Mouse (Mus musculus) ES-E14 (cell line): Measurements from ENCODE around the gene Apopt1. TPM values are rescaled to one million over a fixed set of nuclear protein-coding genes. Genes with fewer than 3 reads are reported as not detected.

Experiments used
- DNase-seq: peaks from one replicate; pipeline ENCODE4 v3.0.0-alpha.2; 2013; ENCODE audit warnings: low read depth, low spot score
- H3K27ac ChIP-seq: 2 replicates; pipeline ENCODE4 v1.5.1; 2012; ENCODE audit warnings: low read depth, mild to moderate bottlenecking, low read length, moderate library complexity, mixed read lengths; ENCODE audit not compliant: poor library complexity, insufficient read depth, severe bottlenecking
- H3K36me3 ChIP-seq: 2 replicates; pipeline ENCODE4 v1.6.1; 2012; ENCODE audit warnings: mild to moderate bottlenecking, low read length, moderate library complexity, mixed read lengths; ENCODE audit not compliant: control insufficient read depth, poor library complexity, insufficient read depth, severe bottlenecking
- H3K4me1 ChIP-seq, 2 experiments: fragments of 150-350 bp in 1 of 2; sonication (generic) in 1 of 2; 2 replicates each; pipeline ENCODE4 v1.6.1; 2012; ENCODE audit warnings: low read length in 2 of 2, mild to moderate bottlenecking in 1 of 2, mixed read lengths in 1 of 2; ENCODE audit not compliant: control insufficient read depth in 2 of 2, insufficient read depth in 2 of 2, poor library complexity in 1 of 2
- H3K4me3 ChIP-seq, 2 experiments: fragments of 150-350 bp in 1 of 2; sonication (generic) in 1 of 2; 2 replicates each; pipeline ENCODE4 v1.5.1; 2012; ENCODE audit warnings: low read length in 2 of 2, low read depth in 1 of 2, mild to moderate bottlenecking in 1 of 2, mixed read lengths in 1 of 2; ENCODE audit not compliant: insufficient read depth in 1 of 2, poor library complexity in 1 of 2, severe bottlenecking in 1 of 2
- H3K9ac ChIP-seq: 2 replicates; pipeline ENCODE4 v1.6.1; 2012; ENCODE audit warnings: low read depth, mild to moderate bottlenecking, low read length, mixed read lengths; ENCODE audit not compliant: poor library complexity, insufficient read depth, severe bottlenecking
- H3K9me3 ChIP-seq: fragments of 150-350 bp; sonication (generic); 2 replicates; pipeline ENCODE4 v1.6.1; 2012; ENCODE audit warnings: low read depth, mild to moderate bottlenecking, low read length; ENCODE audit not compliant: control insufficient read depth, insufficient read depth
- CHD2 ChIP-seq: IDR thresholded peaks from 2 replicates; pipeline ENCODE4 v1.6.1; 2014; ENCODE audit warnings: mild to moderate bottlenecking, low read depth, low read length, inconsistent platforms
- HCFC1 ChIP-seq: IDR thresholded peaks from 2 replicates; pipeline ENCODE4 v1.6.1; 2012; ENCODE audit warnings: low read length, inconsistent platforms, borderline replicate concordance; ENCODE audit not compliant: insufficient read depth
- MAFK ChIP-seq: IDR thresholded peaks from 2 replicates; pipeline ENCODE4 v1.6.1; 2014; ENCODE audit warnings: mild to moderate bottlenecking, low read depth, low read length, inconsistent platforms; ENCODE audit not compliant: insufficient read depth
- ZC3H11A ChIP-seq: IDR thresholded peaks from 2 replicates; pipeline ENCODE4 v1.6.1; 2012; ENCODE audit warnings: low read depth, mild to moderate bottlenecking, inconsistent platforms, low read length, borderline replicate concordance
- ZNF384 ChIP-seq: IDR thresholded peaks from 2 replicates; pipeline ENCODE4 v1.6.1; 2012; ENCODE audit warnings: low read depth, low read length, inconsistent platforms
- in situ Hi-C, 2 experiments: fragments of 600-800 bp; cut with MboI; formaldehyde crosslinking; loops; one replicate each; pipeline ENCODE4 v1.15.1; 2025; ENCODE audit warnings: low sequenced_read_pairs in 2 of 2, inconsistent platforms in 1 of 2; ENCODE audit not compliant: unreplicated experiment in 2 of 2
- total RNA-seq: library from RNA; depleted of rRNA; stranded (reverse); fragments of 300-350 nt; gene quantifications from 2 replicates; pipeline ENCODE4 v1.2.3, GENCODE M21; 2012

Gene Apopt1
- total RNA-seq, 1 experiment, result 15.2 TPM

DNA sequence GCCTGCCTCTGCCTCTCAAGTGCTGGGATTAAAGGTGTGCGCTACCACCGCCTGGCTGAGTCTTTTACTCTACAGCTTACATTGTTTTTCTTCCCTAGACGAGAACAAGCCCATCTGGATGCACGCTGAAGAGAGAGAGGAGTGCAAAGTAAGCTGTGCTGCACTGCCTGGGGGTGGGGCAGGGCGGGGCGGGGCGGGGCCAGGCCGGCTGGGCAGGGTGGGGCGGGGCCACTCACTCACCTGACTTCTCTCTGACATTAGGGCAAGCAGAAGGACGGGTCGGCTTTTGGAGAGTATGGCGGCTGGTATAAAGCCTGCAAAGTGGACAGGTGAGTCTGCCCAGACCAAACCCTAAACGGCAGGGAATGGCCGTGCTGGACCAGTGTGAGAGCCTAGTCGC, 72.1 kb downstream of the Apopt1 start:
- H3K36me3 ChIP-seq, result peaks cover 57% of the 10 kb centered on the region
- no peak for DNase-seq
- peaks cover 0 to 20% of the 10 kb centered on the region in 2 experiments; a peak in 2 of 4 replicates for H3K4me1 ChIP-seq
- TF ChIP-seq ZC3H11A (no peak), MAFK (no peak), ZNF384 (no peak), HCFC1 (no peak), CHD2 (no peak)
- in situ Hi-C loops, result no loop called here
- H3K9me3 ChIP-seq, result no peaks in the 10 kb centered on the region
- no peak overlapping the region for H3K4me3 ChIP-seq
- H3K27ac ChIP-seq, result no peak overlapping the region
- H3K9ac ChIP-seq, result no peak overlapping the region

DNA sequence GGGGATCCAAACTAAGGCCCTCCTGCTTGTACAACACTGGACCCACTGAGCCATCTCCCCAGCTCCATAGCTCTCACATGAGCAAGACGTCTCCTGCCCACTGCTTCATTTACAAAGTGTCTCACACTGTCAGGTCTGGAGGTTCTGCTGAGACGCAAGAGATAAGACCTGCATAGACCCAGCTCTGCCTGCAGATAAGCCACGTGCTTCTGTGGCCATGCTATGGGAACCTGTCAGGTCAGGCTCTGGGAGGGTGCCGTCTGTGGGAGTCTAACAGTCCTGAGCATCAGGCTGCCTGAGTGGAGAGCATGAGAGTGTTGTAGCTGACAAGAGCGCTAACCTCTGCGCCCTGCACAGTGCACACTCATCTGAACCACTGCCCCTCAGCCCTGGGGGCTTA, 74.0 kb downstream of the Apopt1 start:
- H3K27ac ChIP-seq, result no peak overlapping the region
- no peak overlapping the region for H3K9ac ChIP-seq
- no peak overlapping the region for H3K4me3 ChIP-seq
- no peak for TF ChIP-seq MAFK
- TF ChIP-seq CHD2, result no peak
- TF ChIP-seq ZNF384, result no peak
- TF ChIP-seq HCFC1, result no peak
- no peak for TF ChIP-seq ZC3H11A
- peaks cover 0 to 20% of the 10 kb centered on the region in 2 experiments; a peak in 2 of 4 replicates for H3K4me1 ChIP-seq
- no peak for DNase-seq
- H3K9me3 ChIP-seq, result no peaks in the 10 kb centered on the region
- in situ Hi-C loops, result no loop called here
- H3K36me3 ChIP-seq, result peaks cover 60% of the 10 kb centered on the region

DNA sequence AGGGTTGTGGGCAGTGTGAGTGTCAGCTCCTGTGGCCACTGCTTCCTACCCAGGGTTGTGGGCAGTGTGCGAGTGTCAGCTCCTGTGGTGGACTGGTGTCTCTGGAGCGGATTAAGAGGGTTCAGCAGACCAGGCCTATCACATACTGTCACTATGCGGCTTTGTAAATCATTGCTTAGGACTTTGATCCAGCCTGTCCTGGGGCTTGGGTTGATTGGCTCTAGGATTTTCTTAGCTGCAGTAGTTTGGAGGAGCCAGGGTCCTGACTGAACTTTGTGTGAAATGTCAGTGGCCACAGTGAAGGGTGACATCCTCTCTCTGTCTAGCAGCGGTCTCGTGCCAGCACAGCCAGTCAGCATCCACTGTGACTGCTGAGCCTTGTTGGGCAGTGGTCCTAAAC, 77.0 kb downstream of the Apopt1 start:
- peaks cover 0 to 25% of the 10 kb centered on the region in 2 experiments; a peak in 3 of 4 replicates for H3K4me1 ChIP-seq
- no peaks in the 10 kb centered on the region for H3K9me3 ChIP-seq
- peaks cover 51% of the 10 kb centered on the region for H3K36me3 ChIP-seq
- no peak for TF ChIP-seq HCFC1
- TF ChIP-seq MAFK, result no peak
- TF ChIP-seq CHD2, result no peak
- no peak for TF ChIP-seq ZNF384
- no peak for TF ChIP-seq ZC3H11A
- no peak overlapping the region for H3K4me3 ChIP-seq
- H3K27ac ChIP-seq, result no peak overlapping the region
- DNase-seq, result no peak
- in situ Hi-C loops, result no loop called here
- H3K9ac ChIP-seq, result no peak overlapping the region

DNA sequence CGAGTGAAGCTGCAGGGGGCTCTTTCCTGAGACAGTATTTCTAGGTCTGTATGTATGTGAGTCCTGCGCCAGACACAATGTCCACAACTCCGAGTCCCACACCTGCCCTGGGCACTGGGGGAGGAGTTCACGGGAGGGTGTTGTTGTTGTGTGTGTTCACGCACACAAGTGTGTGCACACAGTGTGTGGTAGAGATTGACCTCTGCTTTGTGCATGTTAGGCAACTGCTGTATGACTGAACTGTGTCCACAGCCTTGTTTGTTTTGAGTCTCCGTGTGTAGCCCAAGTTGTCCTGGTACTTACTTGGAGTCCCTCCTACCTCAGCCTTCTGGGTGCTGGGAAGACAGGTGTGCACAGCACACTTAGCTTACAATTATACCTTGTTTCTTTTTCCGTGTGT, 77.6 kb downstream of the Apopt1 start:
- H3K4me3 ChIP-seq, result no peak overlapping the region
- no peak for DNase-seq
- H3K9me3 ChIP-seq, result no peaks in the 10 kb centered on the region
- H3K36me3 ChIP-seq, result peaks cover 48% of the 10 kb centered on the region
- H3K27ac ChIP-seq, result no peak overlapping the region
- in situ Hi-C loops, result no loop called here
- TF ChIP-seq MAFK, result no peak
- TF ChIP-seq ZNF384, result no peak
- TF ChIP-seq HCFC1, result no peak
- TF ChIP-seq ZC3H11A, result no peak
- no peak for TF ChIP-seq CHD2
- H3K4me1 ChIP-seq, result peaks cover 0 to 22% of the 10 kb centered on the region in 2 experiments; a peak in 3 of 4 replicates
- no peak overlapping the region for H3K9ac ChIP-seq

DNA sequence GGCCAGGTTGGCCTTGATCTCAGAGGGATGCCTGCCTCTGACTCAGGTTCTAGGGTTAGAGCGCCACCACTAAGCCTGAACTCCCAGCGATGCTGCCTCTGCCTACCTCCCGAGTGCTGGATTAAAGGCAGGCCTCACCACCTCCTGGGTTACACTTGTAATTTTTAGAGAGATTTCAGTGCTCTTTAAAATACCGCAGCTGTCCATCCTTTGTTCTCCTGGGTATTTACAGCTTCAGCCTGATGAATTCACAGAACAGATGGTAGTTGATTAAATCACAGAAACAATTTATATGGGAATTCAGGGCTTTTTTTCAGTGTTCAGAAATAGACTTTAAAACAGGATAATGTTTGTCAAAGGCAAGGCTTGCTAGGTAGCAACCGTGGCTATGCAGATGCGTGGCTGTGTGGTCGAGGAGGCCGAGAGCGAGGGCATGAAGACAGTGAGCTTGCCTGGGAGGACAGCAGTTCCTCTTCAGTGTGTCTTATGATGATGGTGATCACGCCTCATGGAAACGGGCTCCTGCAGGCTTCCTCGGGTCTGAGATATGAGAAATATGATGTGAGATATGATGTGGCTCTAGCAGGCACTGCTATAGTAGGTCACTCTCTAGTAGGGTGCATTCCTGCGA, 78.5 kb downstream of the Apopt1 start:
- Histone ChIP-seq H3K4me3 (no peak overlapping the region), H3K9ac (no peak overlapping the region), H3K4me1 (peaks cover 0 to 22% of the 10 kb centered on the region in 2 experiments; a peak in 3 of 4 replicates), H3K9me3 (no peaks in the 10 kb centered on the region), H3K36me3 (peaks cover 46% of the 10 kb centered on the region), H3K27ac (no peak overlapping the region)
- in situ Hi-C loops, result no loop called here
- TF ChIP-seq HCFC1, result no peak
- TF ChIP-seq ZC3H11A, result no peak
- TF ChIP-seq ZNF384, result no peak
- DNase-seq, result no peak
